In the genomic region with DNA sequence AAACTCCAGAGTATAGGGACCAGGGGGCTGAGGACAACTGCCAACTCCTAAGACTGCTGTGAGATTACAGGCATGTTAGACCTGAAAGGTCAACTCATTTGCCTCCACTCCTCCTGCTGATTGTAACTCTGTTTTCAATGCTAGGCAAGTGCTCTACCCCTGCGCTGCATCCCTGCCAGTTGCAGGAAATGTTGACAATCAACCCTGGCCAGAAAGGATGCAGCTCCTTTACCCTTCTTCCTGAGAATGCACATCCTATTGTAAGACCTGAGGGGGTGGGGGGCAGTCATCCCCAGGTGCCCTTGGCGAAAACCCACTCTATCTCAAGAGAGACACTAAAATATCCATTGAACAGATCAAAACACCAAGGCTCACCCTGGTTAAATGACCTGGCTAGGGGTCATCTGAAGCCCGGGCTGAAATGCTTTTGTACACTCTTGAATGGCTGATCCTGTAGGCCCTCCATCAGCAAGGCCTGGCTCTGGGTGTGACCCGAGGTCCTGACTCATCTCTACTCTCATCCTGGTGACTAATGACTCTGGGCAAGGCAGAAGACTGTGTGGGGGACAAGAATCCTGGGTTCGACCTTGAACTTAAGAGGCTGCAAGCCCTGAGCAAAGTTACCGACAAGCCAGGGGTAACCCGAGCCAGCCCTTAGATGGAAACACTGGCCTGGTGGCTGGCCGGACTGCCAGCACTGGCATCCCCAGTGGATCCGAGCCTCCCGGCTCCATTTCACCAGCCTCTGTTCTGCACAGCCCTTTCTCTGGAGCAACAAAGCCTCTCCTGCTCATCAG, we compare ENCODE assay signal across 11 mouse cellular contexts. TPM values are rescaled to one million over a fixed set of nuclear protein-coding genes. Genes with fewer than 3 reads are reported as not detected.
DNase-seq lines count a peak whose midpoint lies in the region; ATAC-seq and TF ChIP-seq lines count a peak whose summit lies in the region.
"Had no signal": no experiment of that assay in that cellular context is flagged by ENCODE, and none has a peak within 500 bp of the region (broad histone marks: within the 10 kb centered on the region; RNA-seq: fewer than 3 reads in every experiment).

No protein-coding gene starts in this region.

- no peaks in the 10 kb centered on the region for H3K27me3 ChIP-seq in kidney, embryonic 16.5 days (ENCODE audit: insufficient read depth, low read length)
- no peaks in the 10 kb centered on the region for H3K27me3 ChIP-seq in limb, embryonic 14.5 days (ENCODE audit: control insufficient read depth, insufficient read depth, low read length)
- no peaks in the 10 kb centered on the region for H3K27me3 ChIP-seq in intestine, embryonic 15.5 days (replicated peaks)

- peak overlapping the region; percentile 23 for H3K27ac ChIP-seq in kidney, embryonic 16.5 days (ENCODE audit: low read length)
- peak overlapping the region; percentile 32 for H3K27ac ChIP-seq in brown adipose tissue, adult 24 weeks (replicated peaks; ENCODE audit: low read depth, low read length)
- H3K27ac ChIP-seq in limb, embryonic 14.5 days (replicated peaks; ENCODE audit: low read depth, low read length), result peak overlapping the region; percentile 62; the same call in 1 of the 2 replicates
- no peak overlapping the region for H3K27ac ChIP-seq in intestine, embryonic 15.5 days

- peaks cover 28% of the 10 kb centered on the region for H3K4me1 ChIP-seq in kidney, embryonic 16.5 days (ENCODE audit: insufficient read depth, low read length)
- peaks cover 41% of the 10 kb centered on the region for H3K4me1 ChIP-seq in brown adipose tissue, adult 24 weeks (ENCODE audit: control insufficient read depth, insufficient read depth, insufficient read length, low read length)
- H3K4me1 ChIP-seq in limb, embryonic 14.5 days (ENCODE audit: control insufficient read depth, insufficient read depth, low read length), result peaks cover 73% of the 10 kb centered on the region
- peaks cover 14% of the 10 kb centered on the region for H3K4me1 ChIP-seq in intestine, embryonic 15.5 days (replicated peaks)

- no peak overlapping the region for H3K4me2 ChIP-seq in kidney, embryonic 16.5 days (replicated peaks; ENCODE audit: low read depth, low read length)
- no peak overlapping the region for H3K4me2 ChIP-seq in limb, embryonic 14.5 days (replicated peaks; ENCODE audit: low read depth, low read length, severe bottlenecking)
- no peak overlapping the region for H3K4me2 ChIP-seq in intestine, embryonic 15.5 days (replicated peaks)

- WGBS in kidney, embryonic 16.5 days, result 56% methylated on average over 10 of the region's 10 CpGs
- 63% methylated on average over 10 of the region's 10 CpGs for WGBS in limb, embryonic 14.5 days
- 76% methylated on average over 10 of the region's 10 CpGs for WGBS in intestine, embryonic 15.5 days

- 0 out of 2 replicates have a peak, but pooled peaks have one; percentile 13 for ATAC-seq in kidney, embryonic 16.5 days (ENCODE audit: low FRiP score, low TSS enrichment)
- no peak for ATAC-seq in limb, embryonic 14.5 days (ENCODE audit: low FRiP score, low read depth)
- no peak for ATAC-seq in erythroblast, adult 5-6 weeks (replicated peaks; ENCODE audit: low FRiP score, poor library complexity, severe bottlenecking)
- ATAC-seq in frontal cortex, adult (ENCODE audit: low TSS enrichment), result no peak
- ATAC-seq in intestine, embryonic 15.5 days, result no peak

- TF ChIP-seq POLR2A in limb, embryonic 14.5 days (IDR thresholded peaks at IDR 0.05; ENCODE audit: borderline replicate concordance, extremely low read depth, insufficient read depth, insufficient read length), result no peak

- no peak overlapping the region for H3K4me3 ChIP-seq in kidney, embryonic 16.5 days (ENCODE audit: low read length)
- H3K4me3 ChIP-seq in brown adipose tissue, adult 24 weeks (ENCODE audit: insufficient read depth, low read depth, low read length), result no peak overlapping the region
- H3K4me3 ChIP-seq in limb, embryonic 14.5 days (replicated peaks; ENCODE audit: low read length), result no peak overlapping the region
- H3K4me3 ChIP-seq in intestine, embryonic 15.5 days (replicated peaks), result no peak overlapping the region

- no peaks in the 10 kb centered on the region for H3K36me3 ChIP-seq in kidney, embryonic 16.5 days (ENCODE audit: insufficient read depth, low read length)
- H3K36me3 ChIP-seq in limb, embryonic 14.5 days (ENCODE audit: control insufficient read depth, insufficient read depth, low read length), result no peaks in the 10 kb centered on the region
- no peaks in the 10 kb centered on the region for H3K36me3 ChIP-seq in intestine, embryonic 15.5 days

- no peaks in the 10 kb centered on the region for H3K9me3 ChIP-seq in kidney, embryonic 16.5 days (ENCODE audit: low read length)
- no peaks in the 10 kb centered on the region for H3K9me3 ChIP-seq in limb, embryonic 14.5 days (ENCODE audit: control insufficient read depth, low read length)
- no peaks in the 10 kb centered on the region for H3K9me3 ChIP-seq in intestine, embryonic 15.5 days

- no peak for DNase-seq in kidney, postnatal 25 days
- DNase-seq in MN1 (ENCODE audit: low spot score), result peak; percentile 29
- DNase-seq in limb, embryonic 14.5 days (ENCODE audit: low spot score), result no peak
- DNase-seq: kidney, adult 9 months; lung, postnatal 14 days had no signal

- no peak overlapping the region for H3K9ac ChIP-seq in kidney, embryonic 16.5 days (replicated peaks; ENCODE audit: low read length)
- no peak overlapping the region for H3K9ac ChIP-seq in limb, embryonic 14.5 days (ENCODE audit: low read depth, low read length, severe bottlenecking)
- H3K9ac ChIP-seq in intestine, embryonic 15.5 days, result no peak overlapping the region

RNA-seq across cellular contexts. Expression of a gene that starts 32.2 kb away (rescaled TPM):
- 9.1 and 11.4 TPM in 2 replicates for polyA plus RNA-seq in kidney, embryonic 16.5 days (2015; fragmentation: Nextera tagmentation; extraction: Ambion mirVana)
- polyA plus RNA-seq in brown adipose tissue, adult 24 weeks (2012; ENCODE audit: insufficient read depth, insufficient read length, missing spikeins), result 10.1 and 14.0 TPM in 2 replicates
- polyA plus RNA-seq in limb, embryonic 14.5 days (2012; rRNA removed), result 46.4 and 59.9 TPM in 2 replicates
- polyA plus RNA-seq in limb, embryonic 14.5 days (2014; fragmentation: Nextera tagmentation; extraction: Ambion mirVana), result 24.4 and 33.2 TPM in 2 replicates
- not detected in 2 replicates for total RNA-seq in erythroblast, adult 5-6 weeks (2015; ENCODE audit: low replicate concordance)
- total RNA-seq in erythroblast, adult 5-6 weeks (2017; ENCODE audit: low replicate concordance), result 3.2 TPM in 1 of 2 replicates, not detected in the other
- 5.0 and 5.5 TPM in 2 replicates for polyA plus RNA-seq in intestine, embryonic 15.5 days (2015; fragmentation: Nextera tagmentation; extraction: Ambion mirVana)
- total RNA-seq: neutrophil, adult 5-6 weeks had no signal
